Mouse (Mus musculus): Measurements from ENCODE around the gene Nlrp6.

DNA sequence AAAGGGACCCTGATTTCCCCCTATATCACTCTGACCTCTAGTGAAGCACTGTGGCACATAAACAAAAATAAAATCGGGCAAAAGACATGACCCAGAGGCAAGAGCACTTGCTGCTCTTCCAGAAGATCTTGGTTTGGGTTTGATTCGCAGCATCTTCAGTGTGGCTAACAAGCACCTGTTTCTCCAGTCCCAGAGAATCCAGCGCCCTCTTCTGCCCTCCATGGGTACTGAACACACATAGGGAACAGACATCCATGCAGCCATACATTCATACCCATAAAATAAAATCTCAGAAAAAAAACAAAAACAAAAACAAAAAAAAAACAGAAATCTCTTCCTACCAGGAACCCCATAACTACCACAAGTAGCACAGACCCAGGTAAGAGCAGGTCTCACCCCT is 17.7 kb downstream of the Nlrp6 start:
- peak; percentile 52 for TF ChIP-seq CTCF (IDR thresholded peaks at IDR 0.05; ENCODE audit: low read depth, low read length)
- no peak for TF ChIP-seq POLR2A (IDR thresholded peaks at IDR 0.05; ENCODE audit: insufficient read depth, low read length)
